Mouse (Mus musculus) liver, adult (tissue): ENCODE results near the gene Cdkal1.

Experiments
- GATA4 ChIP-seq: IDR thresholded peaks from 2 replicates; pipeline ENCODE4 v1.6.1; 2014; ENCODE audit warnings: mild to moderate bottlenecking, low read length; ENCODE audit not compliant: insufficient replicate concordance

Cdkal1 gene

DNA sequence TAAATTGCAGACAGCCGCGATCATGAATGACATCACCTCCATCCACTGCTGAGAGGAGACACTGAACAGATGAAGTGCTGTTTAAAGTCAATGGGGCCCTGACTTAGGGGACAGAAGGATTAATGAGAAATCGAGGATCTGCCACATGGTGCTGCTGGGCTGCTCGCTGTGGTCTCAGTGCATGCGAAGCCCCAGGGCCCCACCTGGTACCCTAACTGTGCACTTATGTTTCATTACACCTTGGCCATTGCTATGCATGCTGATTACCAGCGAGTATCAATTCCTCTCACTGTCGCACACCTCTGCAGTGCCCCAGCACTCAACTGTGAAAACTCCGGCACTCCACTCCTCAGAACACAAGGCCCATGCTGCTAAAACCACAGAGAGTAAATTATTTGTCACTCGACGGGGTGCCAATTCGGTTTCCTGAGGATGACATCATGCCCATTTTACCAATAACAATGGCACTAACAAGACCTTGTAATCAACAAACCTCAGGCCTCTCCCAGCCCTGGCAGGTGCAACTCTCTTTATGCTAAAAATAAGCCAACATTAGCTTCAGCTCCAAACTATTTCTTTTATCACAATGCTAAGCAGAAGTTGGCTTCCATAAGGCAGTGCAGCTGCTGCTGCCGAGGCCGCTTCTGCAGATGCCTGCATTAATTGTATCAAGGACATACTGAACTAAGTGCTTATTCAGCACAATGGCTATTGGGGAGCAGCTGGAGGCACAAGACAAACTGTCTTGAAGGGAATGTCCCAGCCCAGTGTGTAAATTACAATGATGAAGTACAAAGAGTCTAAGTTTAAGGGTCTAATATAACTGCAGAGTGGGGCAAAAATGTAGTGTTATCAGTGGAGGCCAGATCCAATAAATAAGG, 245.2 kb downstream of the Cdkal1 start:
- no peak for TF ChIP-seq GATA4

DNA sequence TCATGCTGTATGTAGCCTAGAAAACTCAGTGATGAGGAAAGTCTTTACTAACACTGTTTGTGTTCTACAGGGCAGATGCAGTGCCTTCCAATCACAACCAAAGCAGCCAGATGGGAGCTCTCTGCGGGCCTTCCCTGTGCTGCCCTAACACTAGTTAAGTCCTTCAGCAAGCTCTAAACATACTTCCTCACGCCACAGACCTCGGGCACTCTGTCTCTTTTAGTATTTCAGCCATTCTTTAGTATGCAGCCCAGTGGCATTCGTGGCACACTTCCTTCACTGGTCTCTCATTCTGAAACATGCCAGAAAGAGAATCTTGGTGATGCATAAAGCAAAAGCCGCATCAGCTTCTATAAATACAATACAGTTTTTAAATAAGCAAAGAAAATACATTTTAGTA, 246.0 kb downstream of the Cdkal1 start:
- TF ChIP-seq GATA4 = no peak

DNA sequence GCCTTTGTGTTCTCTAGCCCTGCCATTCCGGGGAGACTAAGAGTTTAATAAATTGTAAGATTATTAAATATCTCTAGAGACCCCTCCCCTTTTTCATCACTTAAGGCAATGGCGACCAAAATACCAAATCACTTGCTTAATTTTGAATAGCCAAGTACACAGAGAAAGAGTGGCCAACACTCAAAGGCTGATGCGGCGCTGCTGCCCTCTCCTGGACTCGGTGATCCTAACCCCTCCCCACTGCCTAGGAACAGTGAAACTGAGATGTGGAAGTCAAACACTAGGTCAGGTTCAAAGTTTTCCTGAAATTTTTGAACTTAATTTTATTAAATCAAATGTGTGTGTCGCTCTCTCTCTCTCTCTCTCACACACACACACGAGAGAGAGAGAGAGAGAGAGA, 251.2 kb downstream of the Cdkal1 start:
- TF ChIP-seq GATA4 = no peak

DNA sequence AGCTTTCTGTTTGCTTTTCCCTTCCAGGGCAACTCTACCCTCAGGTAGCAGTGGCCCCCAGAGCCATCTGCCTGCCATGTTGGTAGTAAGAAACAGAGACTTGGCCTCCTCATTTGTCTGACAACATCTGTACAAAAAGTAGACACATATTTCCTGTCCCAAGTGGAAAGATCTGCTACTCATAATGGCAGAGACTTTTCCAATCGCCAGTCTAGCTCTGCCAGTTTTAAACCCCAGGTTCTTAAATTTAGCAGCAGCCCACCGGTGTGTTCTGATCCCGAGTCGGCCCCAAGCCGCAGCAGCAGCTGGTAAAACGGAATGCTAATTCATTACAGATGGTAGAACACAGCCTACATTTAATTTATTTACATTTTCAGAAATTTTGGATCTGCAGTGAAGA, 251.9 kb downstream of the Cdkal1 start:
- TF ChIP-seq GATA4 = no peak

DNA sequence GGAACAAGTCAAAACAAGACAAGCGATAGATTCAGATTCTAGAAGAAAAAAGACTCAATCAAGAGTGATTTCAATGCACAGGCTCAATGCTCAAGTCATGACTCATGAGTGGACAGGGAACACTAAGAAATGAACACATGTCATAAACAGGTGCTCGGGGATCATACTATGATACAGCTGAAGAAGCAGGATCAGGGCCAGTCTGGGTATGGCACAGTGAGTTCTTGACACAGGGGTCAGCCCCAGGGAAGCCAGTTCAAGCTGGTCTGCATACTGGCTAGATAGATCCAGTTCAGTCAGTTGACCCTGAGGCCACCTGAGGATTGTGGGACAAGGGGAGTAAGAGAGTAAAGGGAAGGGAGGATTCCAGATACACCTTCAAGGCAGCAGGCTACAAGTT, 254.4 kb downstream of the Cdkal1 start:
- TF ChIP-seq GATA4 = no peak

DNA sequence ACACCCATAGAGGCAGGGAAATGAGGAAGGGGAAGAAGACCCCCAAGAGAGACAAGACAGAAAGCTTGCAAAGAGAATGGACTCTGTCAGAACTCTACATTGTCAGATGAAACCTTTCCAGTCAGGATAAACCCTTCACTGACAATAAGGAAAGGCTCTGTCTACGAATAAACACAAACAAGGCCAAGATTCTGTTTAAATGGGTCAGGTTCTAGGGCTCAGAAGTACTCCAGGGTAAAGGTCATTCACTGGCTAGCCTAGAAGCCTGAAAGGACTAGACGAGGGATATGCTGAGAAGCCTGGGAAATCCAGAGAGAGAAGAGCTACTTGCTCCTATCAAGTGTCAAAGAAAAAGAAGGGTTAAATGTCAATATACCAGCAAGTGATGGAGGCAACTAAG, 255.8 kb downstream of the Cdkal1 start:
- no peak for TF ChIP-seq GATA4

DNA sequence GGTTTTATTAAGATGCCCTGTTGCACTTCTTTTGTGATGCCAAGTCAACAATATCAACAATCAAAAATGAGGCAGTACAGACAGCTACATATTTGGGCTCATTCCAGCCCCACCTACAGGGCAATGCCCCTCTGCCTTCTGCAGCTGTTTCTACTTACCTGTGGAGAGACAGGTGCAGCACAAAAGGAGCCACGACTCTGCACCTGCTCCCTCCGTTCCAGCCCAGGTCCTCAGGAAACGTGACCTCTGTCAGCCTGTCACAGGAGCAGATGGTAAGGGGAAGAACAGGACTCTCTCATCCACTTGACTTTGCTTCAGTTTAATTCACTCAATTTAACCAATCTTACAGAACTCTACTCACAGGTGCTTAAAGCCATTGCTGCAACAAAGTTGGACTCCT, 258.7 kb downstream of the Cdkal1 start:
- no peak for TF ChIP-seq GATA4

DNA sequence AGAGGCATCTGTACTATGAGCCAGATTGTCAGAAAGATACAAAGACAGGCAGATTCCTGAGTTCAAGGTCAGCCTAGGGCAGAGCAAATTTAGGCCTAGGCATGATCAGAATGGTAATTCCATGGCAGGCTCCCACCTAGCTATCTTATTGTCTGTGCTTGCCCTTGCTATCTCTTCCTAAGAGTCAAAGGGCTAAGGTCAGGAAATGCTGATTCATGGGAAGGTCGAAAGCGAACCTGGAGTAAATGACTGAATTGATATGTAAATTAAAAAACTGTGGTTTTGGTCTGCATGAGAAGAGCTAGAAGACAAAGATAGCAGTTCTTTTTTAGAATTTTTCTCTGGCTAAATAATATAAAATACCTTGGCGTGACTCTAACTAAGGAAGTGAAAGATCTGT, 262.4 kb downstream of the Cdkal1 start:
- TF ChIP-seq GATA4 = no peak

DNA sequence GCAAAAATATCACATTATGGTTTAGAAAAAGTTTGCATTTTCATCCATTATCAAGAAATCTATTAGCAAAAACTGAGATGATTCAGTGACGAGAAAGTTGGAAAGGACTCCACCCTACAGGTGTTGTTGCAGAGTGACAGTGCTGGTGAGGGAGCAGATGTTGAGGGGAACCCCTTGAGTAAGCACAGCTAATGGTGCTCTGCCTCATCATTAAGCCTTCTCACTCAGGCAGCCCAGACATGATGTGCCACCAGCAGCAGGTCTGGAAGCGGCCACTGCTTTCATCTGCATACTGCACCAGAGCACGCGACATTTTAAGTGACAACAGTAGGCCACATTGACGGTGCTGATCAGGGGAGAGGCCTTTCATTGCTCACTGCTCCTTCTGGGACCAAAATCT, 264.8 kb downstream of the Cdkal1 start:
- no peak for TF ChIP-seq GATA4

DNA sequence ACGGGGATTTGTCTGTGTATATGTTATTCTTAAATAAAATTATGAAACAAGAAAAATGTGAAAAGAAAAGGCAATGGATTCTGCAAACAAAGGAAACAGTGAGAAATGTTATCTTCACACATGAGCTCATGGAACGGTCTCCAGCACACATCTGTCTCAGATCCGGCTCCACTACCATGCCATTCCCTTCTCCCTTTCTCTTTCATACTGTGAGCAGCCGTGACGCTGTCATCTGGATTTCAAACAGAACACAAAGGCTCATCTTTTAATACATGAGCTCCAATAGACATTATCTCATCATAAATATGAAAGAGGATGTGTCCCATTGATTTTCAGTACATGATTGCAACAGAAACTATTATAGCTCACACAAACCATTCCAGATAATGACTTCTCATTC, 265.3 kb downstream of the Cdkal1 start:
- no peak for TF ChIP-seq GATA4

DNA sequence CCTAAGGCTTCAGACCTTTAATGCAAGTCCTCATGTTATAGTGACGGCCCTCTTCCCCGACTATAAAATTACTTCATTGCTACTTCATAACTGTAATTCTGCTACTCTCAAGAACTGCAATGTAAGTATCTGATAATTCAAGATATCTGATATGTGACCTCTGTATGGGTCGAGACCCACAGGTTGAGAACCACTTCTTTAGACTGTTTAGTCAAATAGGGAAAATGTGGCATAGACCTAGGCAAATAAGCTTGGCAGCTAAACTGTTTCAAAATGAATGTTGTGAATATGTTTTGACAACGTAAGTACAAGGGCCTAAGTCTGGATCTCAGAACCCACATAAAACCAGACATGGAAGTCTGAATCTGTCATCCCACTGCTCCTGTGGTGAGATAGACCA, 266.8 kb downstream of the Cdkal1 start:
- TF ChIP-seq GATA4 = no peak

DNA sequence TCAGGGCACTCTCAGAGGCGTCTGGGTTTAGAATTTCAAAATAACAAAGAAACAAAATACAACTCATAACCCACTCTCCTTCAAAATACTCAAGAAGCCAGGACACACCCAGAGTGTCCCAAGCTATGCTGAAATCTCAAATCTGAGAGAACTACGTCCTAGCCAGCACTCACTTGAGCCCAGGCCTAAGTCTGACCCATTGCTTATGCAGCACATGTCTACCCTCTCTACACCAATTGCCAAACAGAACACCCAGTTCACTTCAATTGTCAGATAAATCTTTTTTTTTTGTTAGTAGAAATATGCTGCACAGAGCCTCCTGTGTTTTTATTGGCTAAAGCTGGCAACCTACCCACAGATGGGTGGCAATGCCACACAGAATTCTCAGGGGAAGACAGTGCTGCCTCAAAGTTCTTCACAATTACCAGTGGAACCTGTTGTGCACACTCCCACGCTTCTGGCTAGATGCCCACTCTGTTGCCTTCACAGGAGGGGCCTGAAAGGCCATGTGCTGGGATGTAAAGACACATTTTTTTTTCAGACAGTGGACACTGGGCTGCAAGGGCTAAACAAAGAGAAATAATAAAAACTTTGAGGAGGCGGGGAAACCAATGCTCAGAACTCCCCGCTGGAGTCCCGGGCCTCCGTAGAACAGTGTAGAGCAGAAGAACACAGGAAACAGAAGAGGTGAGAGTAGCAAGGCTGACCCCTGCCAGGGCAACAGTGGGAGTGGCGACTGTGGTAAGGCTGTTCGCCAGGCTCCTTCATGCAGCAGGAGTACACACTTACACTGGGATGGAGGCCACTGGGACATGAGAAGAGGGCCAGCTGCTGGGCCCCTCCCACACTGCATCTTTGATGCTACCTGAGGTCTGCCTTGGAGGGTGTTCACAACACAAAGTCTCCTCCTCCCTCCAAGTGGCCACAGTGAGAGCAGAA, 273.4 kb downstream of the Cdkal1 start:
- TF ChIP-seq GATA4 = no peak

DNA sequence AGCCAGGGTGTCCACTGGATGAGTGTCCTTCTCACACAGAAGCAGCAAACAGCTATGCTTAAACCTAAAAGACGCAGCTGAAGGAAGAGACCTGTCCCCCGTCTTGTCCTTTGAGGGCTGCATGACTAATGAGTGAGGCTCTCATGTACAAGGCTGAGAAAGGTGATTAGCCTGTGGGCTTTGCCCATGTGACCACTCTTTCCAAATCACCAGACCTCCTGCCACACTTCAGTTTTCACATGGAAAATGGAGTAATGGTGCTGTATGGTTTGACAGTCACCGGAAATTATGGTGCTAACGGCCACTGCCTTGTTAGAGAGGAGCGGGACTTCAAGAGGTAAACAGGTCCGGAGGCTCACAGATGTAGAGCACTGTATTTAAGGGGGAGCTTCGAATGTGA, 274.7 kb downstream of the Cdkal1 start:
- TF ChIP-seq GATA4 = no peak

DNA sequence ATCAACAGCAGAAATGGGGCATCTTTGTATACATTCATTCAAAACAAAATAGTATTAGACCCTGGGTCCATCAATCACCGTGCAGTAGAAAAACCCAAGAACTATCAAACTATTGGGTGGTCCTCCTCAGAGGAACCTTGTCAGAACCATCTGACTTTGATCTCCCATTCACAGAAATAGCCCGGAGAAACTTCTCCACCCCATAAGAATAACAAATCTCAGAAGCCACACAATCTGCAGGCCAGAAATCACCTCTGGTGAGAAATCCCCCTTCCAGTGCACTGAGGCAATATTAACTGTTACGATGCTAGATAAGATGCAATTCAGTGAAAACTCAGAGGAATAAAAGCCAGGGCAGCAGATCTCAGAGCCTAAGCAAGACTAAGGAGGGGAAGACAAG, 275.5 kb downstream of the Cdkal1 start:
- TF ChIP-seq GATA4 = no peak

DNA sequence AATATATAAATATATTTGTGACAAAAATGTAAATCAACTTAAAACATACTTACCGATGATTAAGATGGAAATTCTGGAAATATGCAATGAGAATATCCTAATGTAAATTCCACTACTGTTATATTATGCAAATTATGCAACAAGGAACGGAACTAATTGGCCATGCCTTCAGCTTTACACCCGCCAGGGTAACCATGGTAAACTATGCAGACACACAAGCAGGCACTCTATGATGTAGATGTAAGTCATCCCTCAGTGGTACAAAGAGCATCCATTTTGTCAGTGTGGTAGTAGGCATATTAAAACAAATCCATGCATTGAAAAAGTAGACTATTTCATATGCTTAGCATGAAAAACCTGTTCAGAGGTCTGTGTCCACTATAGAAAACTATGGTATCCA, 276.9 kb downstream of the Cdkal1 start:
- no peak for TF ChIP-seq GATA4

DNA sequence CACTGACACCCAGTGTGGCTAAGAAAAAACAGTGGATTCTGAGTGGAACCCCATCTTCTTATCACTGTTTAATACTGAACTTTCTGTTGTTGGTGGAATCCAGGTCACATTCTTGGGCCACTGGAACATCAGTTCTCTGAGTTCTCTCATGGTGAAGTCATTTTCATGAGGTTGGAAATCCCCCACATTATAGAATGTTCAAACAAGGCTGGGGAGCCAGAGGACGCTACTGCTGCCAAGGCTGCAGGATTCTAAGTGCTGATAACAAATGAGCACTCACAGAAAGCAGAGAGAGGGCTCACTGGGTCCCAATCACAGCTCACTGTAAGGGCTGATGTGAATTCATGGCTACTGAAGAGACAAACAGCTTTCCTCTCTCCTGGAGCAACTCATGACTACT, 280.7 kb downstream of the Cdkal1 start:
- no peak for TF ChIP-seq GATA4
